10 mouse cellular contexts compared by ENCODE assay signal in the genomic region with DNA sequence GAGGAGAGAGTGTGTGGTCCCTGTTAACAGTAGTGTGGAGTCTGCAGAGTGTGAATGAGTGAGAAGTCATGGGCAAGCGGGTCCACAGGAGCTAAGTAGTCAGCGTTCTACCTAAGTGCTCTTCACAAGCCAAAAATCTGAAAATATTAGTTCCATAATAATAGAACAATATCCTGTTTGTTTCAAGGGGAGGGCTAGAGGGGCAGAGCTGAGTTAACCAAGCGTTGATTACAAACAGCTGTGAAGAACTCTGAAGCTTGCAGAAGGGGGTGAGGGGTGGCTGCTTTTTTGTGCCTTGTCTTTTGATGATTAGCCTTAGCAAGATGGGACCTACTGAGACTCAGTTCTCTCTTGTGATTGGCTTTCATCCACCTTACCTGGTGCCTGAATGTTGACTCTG. TPM values are rescaled to one million over a fixed set of nuclear protein-coding genes. Genes with fewer than 3 reads are reported as not detected.
DNase-seq lines count a peak whose midpoint lies in the region; ATAC-seq and TF ChIP-seq lines count a peak whose summit lies in the region.
"Had no signal": no experiment of that assay in that cellular context is flagged by ENCODE, and none has a peak within 500 bp of the region (broad histone marks: within the 10 kb centered on the region; RNA-seq: fewer than 3 reads in every experiment).

No protein-coding gene starts in this region.

- 41% methylated on average over 3 of the region's 3 CpGs for WGBS in hindbrain, embryonic 12.5 days
- WGBS in hindbrain, embryonic 11.5 days, result 37% methylated on average over 3 of the region's 3 CpGs
- 41% methylated on average over 3 of the region's 3 CpGs for WGBS in spleen, adult 2 months
- WGBS in intestine, embryonic 16.5 days, result 48% methylated on average over 3 of the region's 3 CpGs
- 52% methylated on average over 3 of the region's 3 CpGs for WGBS in stomach, postnatal 0 days

- H3K4me3 ChIP-seq in hindbrain, embryonic 12.5 days, result no peak overlapping the region
- H3K4me3 ChIP-seq in hindbrain, embryonic 11.5 days (ENCODE audit: low read depth, low read length), result no peak overlapping the region
- H3K4me3 ChIP-seq in spleen, adult 2 months (ENCODE audit: extremely low read depth, insufficient read depth, insufficient read length), result peak overlapping the region; percentile 21; the same call in 1 of the 2 replicates
- H3K4me3 ChIP-seq in intestine, embryonic 16.5 days (ENCODE audit: low read length), result no peak overlapping the region
- H3K4me3 ChIP-seq in stomach, postnatal 0 days (ENCODE audit: low read depth, low read length), result no peak overlapping the region

- TF ChIP-seq EP300 in stomach, postnatal 0 days (optimal IDR thresholded peaks at IDR 0.05), result no peak

- H3K27me3 ChIP-seq in hindbrain, embryonic 12.5 days, result no peaks in the 10 kb centered on the region
- H3K27me3 ChIP-seq in hindbrain, embryonic 11.5 days (ENCODE audit: control insufficient read depth, insufficient read depth, low read length), result no peaks in the 10 kb centered on the region
- no peaks in the 10 kb centered on the region for H3K27me3 ChIP-seq in spleen, adult 2 months (ENCODE audit: control insufficient read depth, insufficient read depth, low read length)
- no peaks in the 10 kb centered on the region for H3K27me3 ChIP-seq in intestine, embryonic 16.5 days (replicated peaks; ENCODE audit: control insufficient read depth, insufficient read depth, low read length)
- H3K27me3 ChIP-seq in stomach, postnatal 0 days (ENCODE audit: control insufficient read depth, insufficient read depth, low read length), result no peaks in the 10 kb centered on the region

- H3K4me1 ChIP-seq in hindbrain, embryonic 12.5 days, result peaks cover 26% of the 10 kb centered on the region
- H3K4me1 ChIP-seq in hindbrain, embryonic 11.5 days (replicated peaks; ENCODE audit: control insufficient read depth, insufficient read depth, low read length), result no peaks in the 10 kb centered on the region
- H3K4me1 ChIP-seq in spleen, adult 2 months (ENCODE audit: control insufficient read depth, insufficient read depth, insufficient read length), result peaks cover 9% of the 10 kb centered on the region
- peaks cover 23% of the 10 kb centered on the region for H3K4me1 ChIP-seq in intestine, embryonic 16.5 days (ENCODE audit: control insufficient read depth, insufficient read depth, low read length)
- H3K4me1 ChIP-seq in stomach, postnatal 0 days (replicated peaks; ENCODE audit: control insufficient read depth, insufficient read depth), result no peaks in the 10 kb centered on the region

- no peak for TF ChIP-seq POLR2A in spleen, adult 2 months (IDR thresholded peaks at IDR 0.05; ENCODE audit: low read depth, low read length)

- ATAC-seq in hindbrain, embryonic 12.5 days (ENCODE audit: low FRiP score), result no peak
- no peak for ATAC-seq in hindbrain, embryonic 11.5 days (ENCODE audit: low FRiP score)
- no peak for ATAC-seq in intestine, embryonic 16.5 days
- ATAC-seq in stomach, postnatal 0 days (ENCODE audit: low FRiP score, low TSS enrichment), result no peak

- DNase-seq in hindbrain, embryonic 11.5 days (ENCODE audit: low spot score), result no peak
- DNase-seq in spleen, adult 2 months (ENCODE audit: low read depth in 1 of 2, low spot score in 2 of 2), result no peak
- no peak for DNase-seq in spleen, postnatal 14 days (ENCODE audit: low spot score in 2 of 2)
- DNase-seq in stomach, postnatal 0 days (ENCODE audit: low spot score), result no peak
- DNase-seq in adrenal gland, postnatal 4 days (ENCODE audit: low spot score in 2 of 2), result no peak
- no peak for DNase-seq in right cerebral cortex, adult 2 months (ENCODE audit: low spot score in 2 of 2)
- DNase-seq: cerebellum, postnatal 14 days; thymus, adult 18-20 months had no signal

- no peaks in the 10 kb centered on the region for H3K36me3 ChIP-seq in hindbrain, embryonic 12.5 days
- no peaks in the 10 kb centered on the region for H3K36me3 ChIP-seq in hindbrain, embryonic 11.5 days (ENCODE audit: control insufficient read depth, insufficient read depth, low read length)
- no peaks in the 10 kb centered on the region; the same call in 1 of the 2 replicates for H3K36me3 ChIP-seq in spleen, adult 2 months (ENCODE audit: control insufficient read depth, insufficient read depth, low read length)
- no peaks in the 10 kb centered on the region for H3K36me3 ChIP-seq in intestine, embryonic 16.5 days (ENCODE audit: control insufficient read depth, insufficient read depth, low read length)
- no peaks in the 10 kb centered on the region for H3K36me3 ChIP-seq in stomach, postnatal 0 days (ENCODE audit: control insufficient read depth, insufficient read depth, low read length)

- H3K9ac ChIP-seq in hindbrain, embryonic 12.5 days, result no peak overlapping the region
- no peak overlapping the region for H3K9ac ChIP-seq in hindbrain, embryonic 11.5 days (ENCODE audit: low read depth, low read length)
- 0 out of 2 replicates have a peak overlapping the region, but pooled peaks have one; percentile 15 for H3K9ac ChIP-seq in intestine, embryonic 16.5 days (ENCODE audit: low read depth, low read length)
- H3K9ac ChIP-seq in stomach, postnatal 0 days (ENCODE audit: low read length), result 0 out of 2 replicates have a peak overlapping the region, but pooled peaks have one; percentile 3

- TF ChIP-seq CTCF in spleen, adult 2 months (IDR thresholded peaks at IDR 0.05; ENCODE audit: extremely low read depth, insufficient read depth, insufficient read length, insufficient replicate concordance), result no peak
- TF ChIP-seq CTCF in stomach, postnatal 0 days (IDR thresholded peaks at IDR 0.05; ENCODE audit: low read depth), result no peak

- H3K27ac ChIP-seq in hindbrain, embryonic 12.5 days, result no peak overlapping the region
- H3K27ac ChIP-seq in hindbrain, embryonic 11.5 days (ENCODE audit: low read depth, low read length), result no peak overlapping the region
- H3K27ac ChIP-seq in spleen, adult 2 months (ENCODE audit: insufficient read depth, low read length), result peak overlapping the region; percentile 82
- peak overlapping the region; percentile 37 for H3K27ac ChIP-seq in intestine, embryonic 16.5 days (ENCODE audit: low read length)
- H3K27ac ChIP-seq in stomach, postnatal 0 days (replicated peaks), result peak overlapping the region; percentile 69

- peak overlapping the region; percentile 17; the same call in 1 of the 2 replicates for H3K4me2 ChIP-seq in hindbrain, embryonic 12.5 days (replicated peaks)
- H3K4me2 ChIP-seq in hindbrain, embryonic 11.5 days (replicated peaks; ENCODE audit: low read depth, low read length), result no peak overlapping the region
- peak overlapping the region; percentile 16; the same call in 1 of the 2 replicates for H3K4me2 ChIP-seq in intestine, embryonic 16.5 days (ENCODE audit: low read depth, low read length)
- H3K4me2 ChIP-seq in stomach, postnatal 0 days (replicated peaks; ENCODE audit: low read depth), result peak overlapping the region; percentile 34; the same call in 1 of the 2 replicates

- no peaks in the 10 kb centered on the region for H3K9me3 ChIP-seq in hindbrain, embryonic 12.5 days (replicated peaks)
- H3K9me3 ChIP-seq in hindbrain, embryonic 11.5 days (ENCODE audit: control insufficient read depth, low read length), result no peaks in the 10 kb centered on the region
- no peaks in the 10 kb centered on the region for H3K9me3 ChIP-seq in intestine, embryonic 16.5 days (ENCODE audit: control insufficient read depth, low read length)
- no peaks in the 10 kb centered on the region for H3K9me3 ChIP-seq in stomach, postnatal 0 days (ENCODE audit: control insufficient read depth, low read length)

RNA-seq across cellular contexts. Expression of gene Eif2ak3, which starts 3.1 kb away (rescaled TPM):
- 16.1 and 17.6 TPM in 2 replicates for polyA plus RNA-seq in hindbrain, embryonic 12.5 days (2016; fragmentation: Nextera tagmentation; extraction: Ambion mirVana)
- 10.5 and 12.4 TPM in 2 replicates for polyA plus RNA-seq in hindbrain, embryonic 11.5 days (2014; fragmentation: Nextera tagmentation; extraction: Ambion mirVana)
- polyA plus RNA-seq in spleen, adult 2 months (2012; rRNA removed), result 15.7 and 31.3 TPM in 2 replicates
- polyA plus RNA-seq in intestine, embryonic 16.5 days (2015; fragmentation: Nextera tagmentation; extraction: Ambion mirVana), result 6.6 and 9.8 TPM in 2 replicates
- 6.7 and 7.6 TPM in 2 replicates for polyA plus RNA-seq in stomach, postnatal 0 days (2015; fragmentation: Nextera tagmentation; extraction: Ambion mirVana)
- total RNA-seq in adrenal gland, postnatal 4 days (2021), result 10 to 100 TPM; 22.6 to 24.0 TPM

RNA-seq across cellular contexts. Expression of gene Rpia, which starts 55.4 kb away (rescaled TPM):
- 3.2 and 3.5 TPM in 2 replicates for polyA plus RNA-seq in hindbrain, embryonic 12.5 days (2016; fragmentation: Nextera tagmentation; extraction: Ambion mirVana)
- 2.5 and 3.7 TPM in 2 replicates for polyA plus RNA-seq in hindbrain, embryonic 11.5 days (2014; fragmentation: Nextera tagmentation; extraction: Ambion mirVana)
- polyA plus RNA-seq in spleen, adult 2 months (2012; rRNA removed), result 12.7 and 15.1 TPM in 2 replicates
- polyA plus RNA-seq in intestine, embryonic 16.5 days (2015; fragmentation: Nextera tagmentation; extraction: Ambion mirVana), result 4.1 and 4.7 TPM in 2 replicates
- 2.4 and 2.6 TPM in 2 replicates for polyA plus RNA-seq in stomach, postnatal 0 days (2015; fragmentation: Nextera tagmentation; extraction: Ambion mirVana)
- total RNA-seq in adrenal gland, postnatal 4 days (2021), result 10 to 100 TPM; 24.7 to 26.1 TPM

Comparison
In these comparisons a context has a peak if more than half of its experiments do, and no peak if none do; other contexts are left out.
1. H3K27ac ChIP-seq: peak in spleen, adult 2 months (single experiment), intestine, embryonic 16.5 days (single experiment) and stomach, postnatal 0 days (single experiment); none in hindbrain, embryonic 12.5 days (single experiment) and hindbrain, embryonic 11.5 days (single experiment).
2. H3K9ac ChIP-seq: peak in intestine, embryonic 16.5 days (single experiment) and stomach, postnatal 0 days (single experiment); none in hindbrain, embryonic 12.5 days (single experiment) and hindbrain, embryonic 11.5 days (single experiment).